Mouse (Mus musculus): ENCODE measurements around the gene Catsperd. TPM values are rescaled to one million over a fixed set of nuclear protein-coding genes. Genes with fewer than 3 reads are reported as not detected.

Catsperd gene
- total and polyA plus RNA-seq, 3 experiments: 0.46 to 1.1 TPM; not detected in 1

GRCm38 (mm10) chr17:56673647-56674416, 45.9 kb downstream of the Catsperd start:
- peak overlapping the region; percentile 92 to 96 for H3K4me3 ChIP-seq (ENCODE audit: control insufficient read depth in 1 of 2, insufficient read depth in 1 of 2, low read depth in 2 of 2, low read length in 2 of 2)
- peaks cover 13 to 21% of the 10 kb centered on the region in 2 experiments for H3K36me3 ChIP-seq (ENCODE audit: control insufficient read depth in 1 of 2, insufficient read depth in 2 of 2, low read length in 2 of 2)
- H3K9me3 ChIP-seq (replicated peaks; ENCODE audit: insufficient read depth, low read length): no peaks in the 10 kb centered on the region
- no peak for TF ChIP-seq GABPA (IDR thresholded peaks at IDR 0.05; ENCODE audit: low read depth, low read length)
- peak; percentile 49 for TF ChIP-seq SIN3A (IDR thresholded peaks at IDR 0.05; ENCODE audit: low read length)
- TF ChIP-seq BHLHE40 (IDR thresholded peaks at IDR 0.05; ENCODE audit: borderline replicate concordance, low read depth, low read length): no peak
- TF ChIP-seq ZMIZ1 (IDR thresholded peaks at IDR 0.05; ENCODE audit: low read depth, low read length): peak; percentile 4; the same call in 1 of the 2 replicates
- no peak for TF ChIP-seq ZKSCAN1 (IDR thresholded peaks at IDR 0.05; ENCODE audit: low read depth, low read length)
- 0 out of 2 replicates have a peak, but pooled peaks have one; percentile 10 for TF ChIP-seq TBP (IDR thresholded peaks at IDR 0.05; ENCODE audit: low read depth, low read length)
- TF ChIP-seq HCFC1 (IDR thresholded peaks at IDR 0.05; ENCODE audit: low read depth, low read length): 0 out of 2 replicates have a peak, but pooled peaks have one; percentile 10
- TF ChIP-seq ZC3H11A (IDR thresholded peaks at IDR 0.05; ENCODE audit: low read depth, low read length): no peak
- peak; percentile 49; the same call in 1 of the 2 replicates for TF ChIP-seq CHD1 (IDR thresholded peaks at IDR 0.05; ENCODE audit: low read depth, low read length)
- TF ChIP-seq MXI1 (IDR thresholded peaks at IDR 0.05; ENCODE audit: low read depth, low read length): peak; percentile 46; the same call in 1 of the 2 replicates
- TF ChIP-seq USF1 (IDR thresholded peaks at IDR 0.05; ENCODE audit: low read depth, low read length): no peak
- peak overlapping the region; percentile 59 for H3K27ac ChIP-seq (ENCODE audit: control insufficient read depth, low read depth, low read length)
- no peaks in the 10 kb centered on the region for H3K27me3 ChIP-seq (ENCODE audit: control insufficient read depth in 1 of 2, insufficient read depth in 2 of 2, low read length in 2 of 2)
- peaks cover 3 to 17% of the 10 kb centered on the region in 2 experiments; a peak in 2 of 4 replicates for H3K4me1 ChIP-seq (ENCODE audit: control insufficient read depth in 1 of 2, insufficient read depth in 2 of 2, low read length in 2 of 2)
- H3K79me2 ChIP-seq (ENCODE audit: control insufficient read depth, insufficient read depth, low read length, poor library complexity): peaks cover 55% of the 10 kb centered on the region
- DNase-seq (ENCODE audit: low read depth, low spot score): peak; percentile 52
- peak overlapping the region; percentile 99 for H3K9ac ChIP-seq (ENCODE audit: control insufficient read depth, low read depth, low read length, poor library complexity, severe bottlenecking)

- Histone ChIP-seq H3K27ac (ENCODE audit: control insufficient read depth, low read depth, low read length) (no peak overlapping the region), H3K9me3 (replicated peaks; ENCODE audit: insufficient read depth, low read length) (no peaks in the 10 kb centered on the region), H3K27me3 (ENCODE audit: control insufficient read depth in 1 of 2, insufficient read depth in 2 of 2, low read length in 2 of 2) (no peaks in the 10 kb centered on the region), H3K36me3 (ENCODE audit: control insufficient read depth in 1 of 2, insufficient read depth in 2 of 2, low read length in 2 of 2) (peaks cover 7 to 29% of the 10 kb centered on the region in 2 experiments), H3K4me1 (ENCODE audit: control insufficient read depth in 1 of 2, insufficient read depth in 2 of 2, low read length in 2 of 2) (peaks cover 0 to 5% of the 10 kb centered on the region in 2 experiments), H3K9ac (ENCODE audit: control insufficient read depth, low read depth, low read length, poor library complexity, severe bottlenecking) (no peak overlapping the region), H3K4me3 (ENCODE audit: control insufficient read depth in 1 of 2, insufficient read depth in 1 of 2, low read depth in 2 of 2, low read length in 2 of 2) (no peak overlapping the region), H3K79me2 (ENCODE audit: control insufficient read depth, insufficient read depth, low read length, poor library complexity) (peaks cover 78% of the 10 kb centered on the region)
- no peak for DNase-seq (ENCODE audit: low read depth, low spot score)
- TF ChIP-seq MAX (IDR thresholded peaks at IDR 0.05; ENCODE audit: low read length) (no peak), CHD1 (IDR thresholded peaks at IDR 0.05; ENCODE audit: low read depth, low read length) (no peak), CHD2 (IDR thresholded peaks at IDR 0.05; ENCODE audit: low read length) (no peak), HCFC1 (IDR thresholded peaks at IDR 0.05; ENCODE audit: low read depth, low read length) (no peak), MEF2A (IDR thresholded peaks at IDR 0.05; ENCODE audit: extremely low read depth, insufficient replicate concordance, low read depth, low read length, poor library complexity, severe bottlenecking) (no peak), MAZ (IDR thresholded peaks at IDR 0.05; ENCODE audit: low read depth, low read length) (no peak), TBP (IDR thresholded peaks at IDR 0.05; ENCODE audit: low read depth, low read length) (no peak), RAD21 (IDR thresholded peaks at IDR 0.05; ENCODE audit: low read depth, low read length) (no peak), CTCF (IDR thresholded peaks at IDR 0.05 in 2 of 3, conservative IDR thresholded peaks at IDR 0.05 in 1 of 3; ENCODE audit: control insufficient read depth in 1 of 3, insufficient read depth in 1 of 3, low read depth in 2 of 3, low read length in 3 of 3, poor library complexity in 1 of 3, severe bottlenecking in 1 of 3) (no peak), NRF1 (IDR thresholded peaks at IDR 0.05; ENCODE audit: insufficient read depth, low read depth, low read length, poor library complexity, severe bottlenecking) (no peak), POLR2AphosphoS2 (IDR thresholded peaks at IDR 0.05; ENCODE audit: low read length) (no peak), NELFE (IDR thresholded peaks at IDR 0.05; ENCODE audit: low read depth, low read length) (no peak), MYB (IDR thresholded peaks at IDR 0.05; ENCODE audit: low read depth, low read length) (no peak), RCOR1 (IDR thresholded peaks at IDR 0.05; ENCODE audit: low read depth, low read length) (no peak), KAT2A (conservative IDR thresholded peaks at IDR 0.05; ENCODE audit: low read depth, low read length) (no peak), ELF1 (IDR thresholded peaks at IDR 0.05; ENCODE audit: low read depth, low read length) (no peak)
Measured at GRCm38 (mm10) chr17:56681791-56682190, 53.8 kb downstream of the Catsperd start.

Data from MEL (cell line).